Mouse (Mus musculus): Measurements from ENCODE around the gene Psmg3. TPM values are rescaled to one million over a fixed set of nuclear protein-coding genes. Genes with fewer than 3 reads are reported as not detected.

Psmg3 gene
- polyA plus RNA-seq, 1 experiment from 2014 or later = 49.6 TPM

DNA sequence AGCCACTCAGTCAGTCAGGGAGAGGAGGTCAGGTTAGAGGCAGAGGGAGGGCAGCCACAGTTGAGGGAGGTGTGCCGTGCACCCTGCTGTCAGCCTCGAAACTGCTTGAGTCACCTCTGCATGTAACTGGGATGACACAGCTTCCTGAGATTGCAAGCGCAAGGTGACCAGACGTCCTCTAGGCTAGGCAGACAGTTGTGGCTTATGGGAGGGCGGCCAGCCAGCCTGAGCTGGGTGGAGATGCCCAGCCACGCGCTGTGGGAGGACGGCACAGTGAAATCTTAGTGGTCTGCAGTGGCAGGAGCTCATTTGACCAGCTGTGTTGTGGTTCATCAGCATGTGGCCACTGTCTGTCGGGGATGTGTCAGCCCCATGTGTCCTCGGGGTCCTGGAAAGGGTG is 31.7 kb downstream of the Psmg3 start:
- H3K27ac ChIP-seq (ENCODE audit: low read depth, low read length) = peak overlapping the region; percentile 94

DNA sequence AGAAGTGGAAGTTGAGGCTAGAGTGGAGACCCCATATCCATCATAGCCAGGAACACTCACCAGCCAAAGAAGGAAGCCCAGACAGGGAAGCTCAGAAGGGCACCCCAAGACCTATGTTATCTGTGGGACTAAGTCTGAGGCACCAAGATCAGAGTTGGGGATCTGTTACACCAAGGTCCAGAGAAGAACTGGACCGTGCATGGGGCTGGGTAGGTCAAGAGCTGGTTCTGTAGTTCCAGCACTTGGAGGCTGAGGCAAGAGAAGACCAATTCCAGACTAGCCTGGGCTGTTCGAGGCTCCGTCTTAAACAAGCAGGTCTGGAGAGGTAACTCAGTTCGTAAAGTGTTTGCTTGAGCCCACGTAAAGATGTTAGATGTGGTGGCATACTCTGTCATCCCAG is 32.5 kb downstream of the Psmg3 start:
- peak overlapping the region; percentile 85 for H3K4me3 ChIP-seq (ENCODE audit: low read depth, low read length)

More for the DNA sequence above, 31.7 kb downstream of the Psmg3 start:
- H3K9ac ChIP-seq (ENCODE audit: low read depth, low read length) = 0 out of 2 replicates have a peak overlapping the region, but pooled peaks have one; percentile 50
- H3K4me1 ChIP-seq (ENCODE audit: control insufficient read depth, insufficient read depth, low read length) = peaks cover 78% of the 10 kb centered on the region
- no peaks in the 10 kb centered on the region for H3K27me3 ChIP-seq (ENCODE audit: control insufficient read depth, insufficient read depth, low read length)
- H3K4me2 ChIP-seq = peak overlapping the region; percentile 14; the same call in 1 of the 2 replicates
- H3K36me3 ChIP-seq (ENCODE audit: control insufficient read depth, insufficient read depth, low read length) = peaks cover 1% of the 10 kb centered on the region; the same call in 1 of the 2 replicates
- no peak overlapping the region for H3K4me3 ChIP-seq (ENCODE audit: low read depth, low read length)
- WGBS (ENCODE audit: insufficient replicate concordance) = 48% methylated on average over 10 of the region's 10 CpGs
- H3K9me3 ChIP-seq (replicated peaks; ENCODE audit: control insufficient read depth, low read length) = no peaks in the 10 kb centered on the region
- ATAC-seq (replicated peaks; ENCODE audit: insufficient number of reproducible peaks, low FRiP score, low TSS enrichment) = no peak

DNA sequence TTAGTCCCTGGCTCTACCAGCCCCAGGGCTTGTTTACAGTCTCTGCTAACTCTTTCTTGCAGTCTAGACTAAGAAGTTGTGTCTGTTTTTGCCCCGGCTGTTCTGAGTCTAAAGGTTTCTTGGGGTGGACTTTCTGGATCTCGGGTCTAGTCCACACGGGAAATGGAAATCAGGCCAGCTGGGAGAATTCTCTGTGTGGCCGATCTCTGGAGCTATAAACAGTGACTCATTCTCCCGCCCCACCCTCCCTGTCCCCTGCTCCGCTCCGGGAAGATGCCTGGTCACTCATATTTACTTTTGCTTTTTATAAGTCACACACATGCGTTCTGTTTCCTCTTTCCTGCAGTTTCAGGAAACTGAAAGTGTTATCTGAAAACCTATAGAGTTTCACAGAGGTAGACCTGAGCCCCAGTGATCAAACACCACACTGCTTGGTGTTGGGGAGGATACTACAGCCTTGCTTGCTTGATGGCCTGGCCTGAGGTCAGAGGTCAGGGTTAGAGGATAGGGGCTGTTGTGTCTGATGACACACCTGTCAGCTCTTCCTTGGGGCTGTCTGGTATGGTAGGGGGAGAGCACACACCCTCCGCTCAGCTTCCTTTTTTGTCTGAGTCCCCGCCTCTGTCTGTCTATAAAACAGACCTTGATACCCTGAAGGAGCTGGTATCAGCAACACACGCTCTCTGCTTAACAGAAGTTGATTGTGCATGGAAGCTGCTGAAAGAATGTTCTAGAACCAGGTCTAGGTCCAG is 33.2 kb downstream of the Psmg3 start:
- H3K36me3 ChIP-seq (ENCODE audit: control insufficient read depth, insufficient read depth, low read length) = no peaks in the 10 kb centered on the region
- H3K9ac ChIP-seq (ENCODE audit: low read depth, low read length) = peak overlapping the region; percentile 84
- no peaks in the 10 kb centered on the region for H3K27me3 ChIP-seq (ENCODE audit: control insufficient read depth, insufficient read depth, low read length)
- WGBS (ENCODE audit: insufficient replicate concordance) = 23% methylated on average over 11 of the region's 11 CpGs
- peak overlapping the region; percentile 94 for H3K4me2 ChIP-seq
- H3K4me1 ChIP-seq (ENCODE audit: control insufficient read depth, insufficient read depth, low read length) = peaks cover 69% of the 10 kb centered on the region
- ATAC-seq (replicated peaks; ENCODE audit: insufficient number of reproducible peaks, low FRiP score, low TSS enrichment) = no peak
- no peaks in the 10 kb centered on the region for H3K9me3 ChIP-seq (replicated peaks; ENCODE audit: control insufficient read depth, low read length)
- peak overlapping the region; percentile 82 for H3K27ac ChIP-seq (ENCODE audit: low read depth, low read length)
- peak overlapping the region; percentile 85 for H3K4me3 ChIP-seq (ENCODE audit: low read depth, low read length)

More for the DNA sequence above, 32.5 kb downstream of the Psmg3 start:
- 81% methylated on average over 5 of the region's 5 CpGs for WGBS (ENCODE audit: insufficient replicate concordance)
- no peaks in the 10 kb centered on the region for H3K9me3 ChIP-seq (replicated peaks; ENCODE audit: control insufficient read depth, low read length)
- no peaks in the 10 kb centered on the region for H3K27me3 ChIP-seq (ENCODE audit: control insufficient read depth, insufficient read depth, low read length)
- ATAC-seq (replicated peaks; ENCODE audit: insufficient number of reproducible peaks, low FRiP score, low TSS enrichment) = no peak
- H3K4me1 ChIP-seq (ENCODE audit: control insufficient read depth, insufficient read depth, low read length) = peaks cover 75% of the 10 kb centered on the region
- peak overlapping the region; percentile 82 for H3K27ac ChIP-seq (ENCODE audit: low read depth, low read length)
- no peaks in the 10 kb centered on the region for H3K36me3 ChIP-seq (ENCODE audit: control insufficient read depth, insufficient read depth, low read length)
- peak overlapping the region; percentile 94 for H3K4me2 ChIP-seq
- H3K9ac ChIP-seq (ENCODE audit: low read depth, low read length) = no peak overlapping the region; the same call in 1 of the 2 replicates

DNA sequence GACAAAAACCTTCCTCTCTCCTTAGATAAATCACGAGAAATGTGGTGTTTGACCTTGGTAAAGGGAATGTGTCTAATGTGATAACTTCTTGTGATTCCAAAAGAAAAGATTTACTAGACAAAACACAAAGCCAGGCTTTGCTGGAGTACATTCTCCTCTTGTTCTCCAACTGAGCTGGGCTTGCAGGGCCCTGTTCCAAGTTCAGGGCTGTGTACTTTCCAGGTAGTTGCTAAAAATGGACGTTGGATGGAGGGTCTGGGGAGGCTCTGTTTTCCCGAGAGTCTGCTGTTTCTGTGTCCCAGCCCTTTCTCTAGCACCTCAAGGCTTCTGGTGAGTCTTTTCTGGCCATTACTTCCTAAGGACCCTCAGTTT is 33.7 kb downstream of the Psmg3 start:
- no peaks in the 10 kb centered on the region for H3K27me3 ChIP-seq (ENCODE audit: control insufficient read depth, insufficient read depth, low read length)
- peak overlapping the region; percentile 94 for H3K4me2 ChIP-seq
- peak overlapping the region; percentile 84 for H3K9ac ChIP-seq (ENCODE audit: low read depth, low read length)
- no peaks in the 10 kb centered on the region for H3K36me3 ChIP-seq (ENCODE audit: control insufficient read depth, insufficient read depth, low read length)
- H3K27ac ChIP-seq (ENCODE audit: low read depth, low read length) = peak overlapping the region; percentile 82
- H3K4me1 ChIP-seq (ENCODE audit: control insufficient read depth, insufficient read depth, low read length) = peaks cover 64% of the 10 kb centered on the region
- peak overlapping the region; percentile 85 for H3K4me3 ChIP-seq (ENCODE audit: low read depth, low read length)
- no peak for ATAC-seq (replicated peaks; ENCODE audit: insufficient number of reproducible peaks, low FRiP score, low TSS enrichment)
- WGBS (ENCODE audit: insufficient replicate concordance) = 23% methylated on average over 3 of the region's 3 CpGs
- no peaks in the 10 kb centered on the region for H3K9me3 ChIP-seq (replicated peaks; ENCODE audit: control insufficient read depth, low read length)

DNA sequence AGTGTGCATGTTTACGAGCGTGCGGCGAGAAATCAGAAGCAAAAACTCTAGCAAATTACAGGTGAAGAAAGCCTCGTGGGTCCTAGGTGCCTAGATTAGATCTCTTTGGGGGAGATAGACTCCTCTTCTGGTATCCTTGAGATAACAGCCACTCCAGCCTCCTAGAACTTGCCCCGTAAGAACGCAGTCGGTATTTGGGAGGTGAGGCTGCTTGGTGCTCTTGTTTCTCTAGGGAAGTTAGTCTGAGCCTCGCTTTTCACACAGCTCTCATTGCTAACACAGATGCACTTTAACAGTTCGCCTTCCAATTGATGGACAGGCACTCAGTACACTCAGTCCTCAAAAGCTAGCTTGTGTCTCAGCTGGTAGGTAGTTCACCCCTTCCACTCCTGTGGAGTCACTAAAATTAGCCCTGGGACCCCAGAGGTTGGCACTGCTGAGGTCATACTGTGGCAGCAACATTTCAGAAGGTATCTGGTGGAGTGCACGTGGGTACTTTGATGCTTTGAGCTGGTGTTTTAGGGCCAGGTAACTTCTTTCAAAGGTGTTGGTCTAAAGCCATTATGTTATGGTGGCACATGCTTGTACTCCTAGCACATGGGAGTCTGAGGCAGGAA is 34.4 kb downstream of the Psmg3 start:
- H3K27me3 ChIP-seq (ENCODE audit: control insufficient read depth, insufficient read depth, low read length) = no peaks in the 10 kb centered on the region
- peaks cover 57% of the 10 kb centered on the region for H3K4me1 ChIP-seq (ENCODE audit: control insufficient read depth, insufficient read depth, low read length)
- 11% methylated on average over 11 of the region's 11 CpGs for WGBS (ENCODE audit: insufficient replicate concordance)
- H3K4me3 ChIP-seq (ENCODE audit: low read depth, low read length) = peak overlapping the region; percentile 85
- peak overlapping the region; percentile 82 for H3K27ac ChIP-seq (ENCODE audit: low read depth, low read length)
- H3K36me3 ChIP-seq (ENCODE audit: control insufficient read depth, insufficient read depth, low read length) = no peaks in the 10 kb centered on the region
- ATAC-seq (replicated peaks; ENCODE audit: insufficient number of reproducible peaks, low FRiP score, low TSS enrichment) = no peak
- peak overlapping the region; percentile 94 for H3K4me2 ChIP-seq
- H3K9me3 ChIP-seq (replicated peaks; ENCODE audit: control insufficient read depth, low read length) = no peaks in the 10 kb centered on the region
- peak overlapping the region; percentile 84 for H3K9ac ChIP-seq (ENCODE audit: low read depth, low read length)

DNA sequence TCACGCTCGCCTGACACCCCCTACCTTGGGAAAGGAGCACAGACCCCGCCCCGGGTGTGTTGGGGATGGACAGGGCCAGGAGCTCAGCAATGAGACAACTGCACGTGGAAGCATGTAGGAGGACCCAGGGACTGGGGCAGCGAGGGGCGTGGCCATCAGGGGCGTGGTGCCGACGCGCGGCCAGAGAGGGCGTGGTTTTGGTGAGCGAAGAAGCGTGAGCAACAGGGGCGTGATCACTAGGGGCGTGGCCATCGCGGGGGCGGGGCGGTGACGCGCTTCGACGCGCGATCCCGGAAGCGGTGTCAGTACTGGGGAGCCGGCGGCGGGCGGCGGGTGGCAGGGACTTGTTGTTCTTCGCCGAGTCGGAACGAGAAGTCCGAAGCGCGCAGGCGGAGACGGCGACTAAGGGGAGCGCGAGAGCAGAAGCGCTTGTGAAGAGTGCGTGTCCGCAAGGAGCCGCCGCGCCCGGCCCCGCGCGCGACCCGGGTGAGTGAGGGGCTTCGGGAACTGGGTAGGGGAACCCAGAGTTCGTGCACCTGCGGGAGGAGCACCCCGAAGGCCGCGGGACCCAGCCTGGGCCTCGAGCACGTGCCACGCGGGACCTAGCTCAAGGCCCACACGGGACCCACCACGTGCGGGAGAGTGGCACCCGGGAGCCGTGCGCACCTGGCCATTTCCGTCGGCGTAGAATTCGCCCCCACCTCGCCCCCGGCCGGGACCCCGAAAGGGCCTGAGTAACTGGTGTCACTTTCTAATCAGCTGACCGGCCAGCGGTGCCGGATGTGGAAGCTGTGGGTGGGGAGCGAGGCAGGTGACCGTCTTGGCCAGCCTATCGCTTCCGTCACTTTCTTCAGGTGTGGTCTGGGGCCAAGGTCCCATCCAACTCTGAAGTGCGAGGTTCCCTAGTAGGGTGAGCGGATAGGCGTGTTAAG is 35.2 kb downstream of the Psmg3 start, which contains the start of gene Mafk:
TSS of gene Mafk (plus strand) at position 287 of the 932 bp plus-strand sequence.
- Histone ChIP-seq H3K9ac (ENCODE audit: low read depth, low read length) (peak within 1 kb of the TSS; percentile 84), H3K4me2 (peak within 1 kb of the TSS; percentile 94), H3K4me1 (ENCODE audit: control insufficient read depth, insufficient read depth, low read length) (peaks cover 49% of the 10 kb centered on the region), H3K36me3 (ENCODE audit: control insufficient read depth, insufficient read depth, low read length) (no peaks in the 10 kb centered on the region), H3K4me3 (ENCODE audit: low read depth, low read length) (peak within 1 kb of the TSS; percentile 85), H3K27ac (ENCODE audit: low read depth, low read length) (peak within 1 kb of the TSS; percentile 82), H3K27me3 (ENCODE audit: control insufficient read depth, insufficient read depth, low read length) (no peaks in the 10 kb centered on the region), H3K9me3 (replicated peaks; ENCODE audit: control insufficient read depth, low read length) (no peaks in the 10 kb centered on the region)
- WGBS (ENCODE audit: insufficient replicate concordance) = under 1% methylated on average over 92 of the region's 92 CpGs
- peak; percentile 81 for ATAC-seq (replicated peaks; ENCODE audit: insufficient number of reproducible peaks, low FRiP score, low TSS enrichment)

DNA sequence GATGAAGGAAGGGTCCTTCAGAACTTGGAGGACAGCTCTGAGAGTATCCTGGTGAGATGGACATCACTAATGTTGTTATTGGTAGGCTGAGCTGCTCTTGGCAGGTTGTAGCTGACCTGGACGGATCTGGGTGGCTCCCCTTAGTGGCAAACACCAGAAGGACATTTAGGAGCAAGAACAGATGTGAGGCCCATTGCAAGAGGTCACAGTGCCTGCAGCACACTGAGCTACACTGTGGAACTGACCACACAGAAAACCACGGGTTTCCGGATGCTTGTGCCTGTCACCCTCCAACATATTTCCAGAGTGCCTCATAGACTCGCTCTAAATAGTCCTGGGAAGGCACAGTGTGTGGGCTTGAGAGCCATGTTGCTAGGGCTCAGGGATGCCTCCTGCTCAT is 37.2 kb downstream of the Psmg3 start:
- no peaks in the 10 kb centered on the region for H3K27me3 ChIP-seq (ENCODE audit: control insufficient read depth, insufficient read depth, low read length)
- H3K36me3 ChIP-seq (ENCODE audit: control insufficient read depth, insufficient read depth, low read length) = no peaks in the 10 kb centered on the region
- no peak overlapping the region for H3K27ac ChIP-seq (ENCODE audit: low read depth, low read length)
- no peak for ATAC-seq (replicated peaks; ENCODE audit: insufficient number of reproducible peaks, low FRiP score, low TSS enrichment)
- peaks cover 29% of the 10 kb centered on the region for H3K4me1 ChIP-seq (ENCODE audit: control insufficient read depth, insufficient read depth, low read length)
- WGBS (ENCODE audit: insufficient replicate concordance) = 47% methylated on average over 4 of the region's 4 CpGs
- H3K9me3 ChIP-seq (replicated peaks; ENCODE audit: control insufficient read depth, low read length) = no peaks in the 10 kb centered on the region
- H3K9ac ChIP-seq (ENCODE audit: low read depth, low read length) = no peak overlapping the region
- no peak overlapping the region for H3K4me2 ChIP-seq
- H3K4me3 ChIP-seq (ENCODE audit: low read depth, low read length) = no peak overlapping the region

DNA sequence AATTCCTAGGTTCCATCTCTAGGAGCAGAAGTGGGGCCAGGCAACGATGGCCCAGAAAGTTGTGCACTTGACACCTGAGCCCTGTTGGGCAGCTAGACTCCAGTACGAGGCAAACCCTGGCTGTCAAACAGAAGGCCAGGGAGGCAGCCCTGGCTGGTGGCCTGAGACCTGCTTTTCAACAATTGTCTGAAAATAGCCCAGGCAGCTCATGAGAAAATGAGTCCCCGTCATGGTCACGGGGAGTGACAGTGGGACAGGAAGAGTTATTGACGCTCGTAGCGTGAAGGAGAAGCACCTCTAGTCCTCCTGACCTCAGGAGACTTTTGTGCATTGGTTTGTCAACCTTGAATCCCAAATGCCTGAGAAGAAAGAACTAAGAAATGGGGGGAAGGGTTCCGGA is 45.3 kb downstream of the Psmg3 start:
- H3K27me3 ChIP-seq (ENCODE audit: control insufficient read depth, insufficient read depth, low read length) = no peaks in the 10 kb centered on the region
- 74% methylated on average over 8 of the region's 8 CpGs for WGBS (ENCODE audit: insufficient replicate concordance)

More for the DNA sequence above, 45.3 kb downstream of the Psmg3 start:
- no peak for ATAC-seq (replicated peaks; ENCODE audit: insufficient number of reproducible peaks, low FRiP score, low TSS enrichment)
- Histone ChIP-seq H3K9ac (ENCODE audit: low read depth, low read length) (no peak overlapping the region), H3K36me3 (ENCODE audit: control insufficient read depth, insufficient read depth, low read length) (no peaks in the 10 kb centered on the region), H3K4me2 (no peak overlapping the region), H3K27ac (ENCODE audit: low read depth, low read length) (no peak overlapping the region), H3K4me3 (ENCODE audit: low read depth, low read length) (no peak overlapping the region), H3K4me1 (ENCODE audit: control insufficient read depth, insufficient read depth, low read length) (no peaks in the 10 kb centered on the region), H3K9me3 (replicated peaks; ENCODE audit: control insufficient read depth, low read length) (no peaks in the 10 kb centered on the region)

All from heart, embryonic 11.5 days (tissue).